In the genomic region with DNA sequence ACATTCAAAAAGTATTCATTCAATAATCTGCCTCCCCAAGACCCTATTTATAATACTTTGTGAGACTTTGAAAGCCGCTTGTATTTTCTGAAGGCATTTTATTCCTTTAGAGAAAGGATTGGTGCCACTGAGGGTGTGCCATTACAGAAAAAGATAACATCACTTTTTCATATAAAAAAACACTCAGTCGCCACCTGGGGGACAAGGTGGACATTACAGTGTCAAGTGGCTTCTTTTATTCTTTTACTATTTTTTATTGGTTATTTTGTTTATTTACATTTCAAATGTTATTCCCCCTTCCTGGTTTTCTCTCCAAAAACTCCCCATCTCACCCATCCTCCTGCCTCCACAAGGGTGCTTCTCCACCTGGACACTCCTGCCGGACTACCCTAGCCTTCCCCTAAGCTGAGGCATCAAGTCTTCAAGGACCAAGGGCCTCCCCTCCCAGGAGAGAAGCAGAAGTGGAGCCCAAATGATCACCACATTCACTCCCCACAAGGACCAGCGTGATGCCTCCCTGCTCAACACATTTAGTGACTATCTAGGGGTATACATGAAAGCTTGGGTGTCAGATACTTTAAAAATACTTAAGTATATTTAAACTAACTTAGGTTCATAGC, we compare ENCODE assay signal across 12 mouse cellular contexts.
DNase-seq lines count a peak whose midpoint lies in the region; ATAC-seq and TF ChIP-seq lines count a peak whose summit lies in the region.
"Had no signal": no experiment of that assay in that cellular context is flagged by ENCODE, and none has a peak within 500 bp of the region (broad histone marks: within the 10 kb centered on the region; RNA-seq: fewer than 3 reads in every experiment).

No protein-coding gene starts in this region.

- TF ChIP-seq CTCF in forebrain, postnatal 0 days (IDR thresholded peaks at IDR 0.05; ENCODE audit: low read depth) = peak; percentile 57
- no peak for TF ChIP-seq CTCF in liver, adult 2 months (IDR thresholded peaks at IDR 0.05; ENCODE audit: low read depth, low read length)
- TF ChIP-seq CTCF in hindbrain, postnatal 0 days (IDR thresholded peaks at IDR 0.05; ENCODE audit: low read depth) = peak; percentile 57

- H3K4me3 ChIP-seq in forebrain, postnatal 0 days (ENCODE audit: low read depth, low read length) = no peak overlapping the region
- no peak overlapping the region for H3K4me3 ChIP-seq in forebrain, embryonic 16.5 days (replicated peaks; ENCODE audit: low read length)
- H3K4me3 ChIP-seq in liver, adult 2 months (ENCODE audit: insufficient read depth, low read depth, low read length) = no peak overlapping the region
- no peak overlapping the region for H3K4me3 ChIP-seq in ES-E14 (ENCODE audit: insufficient read depth in 1 of 2, low read depth in 1 of 2, low read length in 2 of 2, poor library complexity in 1 of 2, severe bottlenecking in 1 of 2)
- no peak overlapping the region for H3K4me3 ChIP-seq in hindbrain, postnatal 0 days (ENCODE audit: low read length)
- H3K4me3 ChIP-seq: liver, embryonic 12.5 days had no signal

- no peaks in the 10 kb centered on the region for H3K4me1 ChIP-seq in forebrain, postnatal 0 days (ENCODE audit: insufficient read depth)
- H3K4me1 ChIP-seq in forebrain, embryonic 16.5 days (replicated peaks; ENCODE audit: control insufficient read depth, insufficient read depth, low read length) = peaks cover 3% of the 10 kb centered on the region; the same call in 1 of the 2 replicates
- H3K4me1 ChIP-seq in liver, adult 2 months (ENCODE audit: control insufficient read depth, insufficient read depth, low read length) = no peaks in the 10 kb centered on the region
- no peaks in the 10 kb centered on the region for H3K4me1 ChIP-seq in ES-E14 (ENCODE audit: control insufficient read depth in 2 of 2, insufficient read depth in 2 of 2, low read length in 2 of 2, poor library complexity in 1 of 2)
- no peaks in the 10 kb centered on the region for H3K4me1 ChIP-seq in hindbrain, postnatal 0 days (ENCODE audit: insufficient read depth, low read length)
- H3K4me1 ChIP-seq: liver, embryonic 12.5 days had no signal

- no peaks in the 10 kb centered on the region for H3K36me3 ChIP-seq in forebrain, postnatal 0 days (ENCODE audit: insufficient read depth)
- H3K36me3 ChIP-seq in forebrain, embryonic 16.5 days (ENCODE audit: control insufficient read depth, insufficient read depth) = no peaks in the 10 kb centered on the region
- H3K36me3 ChIP-seq in liver, adult 2 months (ENCODE audit: control insufficient read depth, insufficient read depth, low read length) = no peaks in the 10 kb centered on the region
- H3K36me3 ChIP-seq in ES-E14 (ENCODE audit: control insufficient read depth, insufficient read depth, low read length, poor library complexity, severe bottlenecking) = no peaks in the 10 kb centered on the region
- no peaks in the 10 kb centered on the region for H3K36me3 ChIP-seq in hindbrain, postnatal 0 days (ENCODE audit: insufficient read depth, low read length)
- H3K36me3 ChIP-seq: liver, embryonic 12.5 days had no signal

- H3K27ac ChIP-seq in forebrain, postnatal 0 days (ENCODE audit: low read depth, low read length) = no peak overlapping the region
- no peak overlapping the region for H3K27ac ChIP-seq in forebrain, embryonic 16.5 days (ENCODE audit: low read length)
- no peak overlapping the region for H3K27ac ChIP-seq in liver, adult 2 months (replicated peaks; ENCODE audit: insufficient read depth, low read depth, low read length)
- H3K27ac ChIP-seq in ES-E14 (ENCODE audit: insufficient read depth, low read depth, low read length, poor library complexity, severe bottlenecking) = no peak overlapping the region
- no peak overlapping the region for H3K27ac ChIP-seq in hindbrain, postnatal 0 days
- H3K27ac ChIP-seq: liver, embryonic 12.5 days had no signal

- H3K9ac ChIP-seq in forebrain, postnatal 0 days = no peak overlapping the region
- no peak overlapping the region for H3K9ac ChIP-seq in forebrain, embryonic 16.5 days (replicated peaks; ENCODE audit: low read depth, low read length)
- no peak overlapping the region for H3K9ac ChIP-seq in liver, adult 2 months (ENCODE audit: low read depth, low read length)
- H3K9ac ChIP-seq in ES-E14 (ENCODE audit: insufficient read depth, low read depth, low read length, poor library complexity, severe bottlenecking) = no peak overlapping the region
- no peak overlapping the region for H3K9ac ChIP-seq in hindbrain, postnatal 0 days (replicated peaks; ENCODE audit: low read length)
- H3K9ac ChIP-seq: liver, embryonic 12.5 days had no signal

- no peak for ATAC-seq in forebrain, postnatal 0 days
- no peak for ATAC-seq in forebrain, embryonic 16.5 days
- ATAC-seq in hindbrain, postnatal 0 days = no peak
- ATAC-seq: liver, embryonic 12.5 days had no signal

- TF ChIP-seq POLR2A in liver, adult 2 months (IDR thresholded peaks at IDR 0.05; ENCODE audit: extremely low read depth, insufficient read depth, low read length) = no peak

- WGBS in forebrain, postnatal 0 days = 51% methylated on average over 4 of the region's 4 CpGs
- WGBS in forebrain, embryonic 16.5 days = 52% methylated on average over 4 of the region's 4 CpGs
- 50% methylated on average over 4 of the region's 4 CpGs for WGBS in liver, adult 2 months
- WGBS in hindbrain, postnatal 0 days = 54% methylated on average over 4 of the region's 4 CpGs

- no peaks in the 10 kb centered on the region for H3K27me3 ChIP-seq in forebrain, postnatal 0 days (ENCODE audit: insufficient read depth, low read length)
- H3K27me3 ChIP-seq in forebrain, embryonic 16.5 days (replicated peaks; ENCODE audit: control insufficient read depth, insufficient read depth, low read length) = no peaks in the 10 kb centered on the region
- H3K27me3 ChIP-seq in liver, adult 2 months (ENCODE audit: control insufficient read depth, insufficient read depth, low read length) = no peaks in the 10 kb centered on the region
- H3K27me3 ChIP-seq in hindbrain, postnatal 0 days (ENCODE audit: insufficient read depth, low read length) = no peaks in the 10 kb centered on the region
- H3K27me3 ChIP-seq: liver, embryonic 12.5 days had no signal

- H3K4me2 ChIP-seq in forebrain, postnatal 0 days (ENCODE audit: low read depth) = no peak overlapping the region
- no peak overlapping the region for H3K4me2 ChIP-seq in forebrain, embryonic 16.5 days (ENCODE audit: low read length)
- H3K4me2 ChIP-seq in hindbrain, postnatal 0 days (ENCODE audit: low read depth, low read length) = no peak overlapping the region
- H3K4me2 ChIP-seq: liver, embryonic 12.5 days had no signal

- no peaks in the 10 kb centered on the region for H3K9me3 ChIP-seq in forebrain, postnatal 0 days (ENCODE audit: low read length)
- no peaks in the 10 kb centered on the region for H3K9me3 ChIP-seq in forebrain, embryonic 16.5 days (ENCODE audit: control insufficient read depth, low read length)
- H3K9me3 ChIP-seq in ES-E14 (ENCODE audit: control insufficient read depth, insufficient read depth, low read depth, low read length) = no peaks in the 10 kb centered on the region
- H3K9me3 ChIP-seq in hindbrain, postnatal 0 days (ENCODE audit: low read length) = no peaks in the 10 kb centered on the region
- H3K9me3 ChIP-seq: liver, embryonic 12.5 days had no signal

- peak; percentile 60 for DNase-seq in forebrain, postnatal 0 days
- DNase-seq in liver, adult 2 months (ENCODE audit: extremely low read depth, low read depth, low spot score) = peak; percentile 10
- DNase-seq in liver (no peak), ES-E14 (ENCODE audit: low read depth, low spot score) (peak; percentile 13)
- peak; percentile 57 for DNase-seq in hindbrain, postnatal 0 days (ENCODE audit: low spot score)
- DNase-seq in urinary bladder, postnatal 25 days (ENCODE audit: low spot score) = no peak
- DNase-seq in lung, adult 18-20 months = no peak
- DNase-seq: cerebellum, postnatal 36 days; heart, postnatal 10 days; thymus, adult 18-20 months had no signal

- in situ Hi-C loops in ES-E14 (cut with MboI; ENCODE audit: low sequenced_read_pairs in 2 of 2, unreplicated experiment in 2 of 2) = no loop called here

- no peaks in the 10 kb centered on the region for H3K79me2 ChIP-seq in liver, adult 2 months (ENCODE audit: control insufficient read depth, insufficient read depth, low read length)

TF ChIP-seq in ES-E14, 5 proteins besides CTCF, POLR2A, EP300 and RAD21:
- TF ChIP-seq CHD2 (IDR thresholded peaks at IDR 0.05; ENCODE audit: low read depth, low read length) (no peak), ZC3H11A (IDR thresholded peaks at IDR 0.05; ENCODE audit: borderline replicate concordance, low read depth, low read length) (no peak), ZNF384 (IDR thresholded peaks at IDR 0.05; ENCODE audit: low read depth, low read length) (no peak), MAFK (IDR thresholded peaks at IDR 0.05; ENCODE audit: insufficient read depth, low read depth, low read length) (no peak), HCFC1 (IDR thresholded peaks at IDR 0.05; ENCODE audit: borderline replicate concordance, insufficient read depth, low read length) (no peak)

Comparison
In these comparisons a context has a peak if more than half of its experiments do, and no peak if none do; other contexts are left out.
1. DNase-seq: peak in forebrain, postnatal 0 days (single experiment), liver, adult 2 months (single experiment), ES-E14 (single experiment) and hindbrain, postnatal 0 days (single experiment); none in liver (single experiment), urinary bladder, postnatal 25 days (single experiment) and lung, adult 18-20 months (0 of 2).